Mouse (Mus musculus) heart, adult 2 months (tissue): Measurements from ENCODE around the gene Tfb1m.

ENCODE experiments used
- CTCF ChIP-seq: fragments of 200-600 bp; IDR thresholded peaks from 2 replicates; pipeline ENCODE4 v1.8.1; 2022; ENCODE audit warnings: antibody characterized with exemption, mild to moderate bottlenecking, moderate library complexity
- EP300 ChIP-seq: fragments of 200-500 bp; IDR thresholded peaks from 2 replicates; pipeline ENCODE4 v1.6.1; 2011; ENCODE audit warnings: low read depth, low read length, control low read depth; ENCODE audit not compliant: insufficient read depth
- POLR2A ChIP-seq: fragments of 200-500 bp; IDR thresholded peaks from 2 replicates; pipeline ENCODE4 v1.6.1; 2011; ENCODE audit warnings: mild to moderate bottlenecking, low read depth, low read length, control low read depth; ENCODE audit not compliant: insufficient read depth

DNA sequence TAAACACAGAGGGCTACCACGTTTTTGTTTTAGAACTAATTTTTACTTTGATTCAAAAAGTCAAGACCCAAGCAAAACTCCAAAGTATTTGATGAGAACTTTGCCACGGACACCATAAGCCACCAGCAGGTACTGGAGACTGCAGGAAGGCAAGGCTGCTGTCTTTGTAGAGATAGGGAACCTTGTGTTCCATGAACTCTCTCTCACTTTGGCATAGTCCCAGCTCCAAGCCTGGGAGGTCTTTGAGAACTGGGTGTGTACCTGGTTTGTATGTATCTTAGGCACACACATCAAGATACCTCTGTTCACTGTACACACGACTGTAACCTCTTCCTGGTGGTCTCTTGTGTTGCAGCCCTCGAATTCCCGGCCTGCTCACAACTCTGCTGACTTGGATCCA lies 43.3 kb downstream of the Tfb1m start:
- TF ChIP-seq POLR2A: no peak
- no peak for TF ChIP-seq CTCF
- TF ChIP-seq EP300: no peak
